Mouse (Mus musculus) kidney, adult 8-10 months (tissue): ENCODE measurements around the gene Slc9a5.

Experiments used
- DNase-seq, 2 experiments: peaks; one replicate each; pipeline ENCODE4 v3.0.0; 2022

Gene Slc9a5

GRCm38 (mm10) chr8:105413391-105413790, 64.7 kb downstream of the Slc9a5 start, which contains the start of the genes Kctd19 and Lrrc36:
Gene Kctd19, minus strand, starts transcription at chr8:105413502.
Gene Lrrc36, plus strand, starts transcription at chr8:105413571.
- DNase-seq: peak; percentile 20 to 36

- no peak for DNase-seq
These were observed 70.3 kb downstream of the Slc9a5 start for GRCm38 (mm10) chr8:105418992-105419391.
